Mouse (Mus musculus) liver, embryonic 12.5 days (tissue): ENCODE measurements around the gene Isoc2a. TPM values are rescaled to one million over a fixed set of nuclear protein-coding genes. Genes with fewer than 3 reads are reported as not detected.
A peak's percentile ranks its signal among the peaks of the same experiment; 100 is the strongest.

Experiments used
- ATAC-seq: fragments of 200-750 bp; cut with Nextera tagmentation; 2 replicates; pipeline ENCODE4 v1.8.0; 2017; ENCODE audit warnings: moderate number of reproducible peaks, mild to moderate bottlenecking, moderate library complexity
- H3K27ac ChIP-seq: fragments of 300-500 bp; sonication (generic); 2 replicates; pipeline ENCODE4 v1.5.1; 2016; ENCODE audit warnings: mild to moderate bottlenecking
- H3K27me3 ChIP-seq: fragments of 300-500 bp; sonication (generic); replicated peaks from 2 replicates; pipeline ENCODE4 v1.6.1; 2016; ENCODE audit warnings: mild to moderate bottlenecking, moderate library complexity
- H3K36me3 ChIP-seq: fragments of 300-500 bp; sonication (generic); 2 replicates; pipeline ENCODE4 v1.6.1; 2016; ENCODE audit warnings: mild to moderate bottlenecking, moderate library complexity
- H3K4me1 ChIP-seq: fragments of 300-500 bp; sonication (generic); 2 replicates; pipeline ENCODE4 v1.6.1; 2016
- H3K4me2 ChIP-seq: fragments of 300-500 bp; sonication (generic); 2 replicates; pipeline ENCODE4 v1.6.1; 2016; ENCODE audit warnings: mild to moderate bottlenecking, moderate library complexity
- H3K4me3 ChIP-seq: fragments of 300-500 bp; sonication (generic); 2 replicates; pipeline ENCODE4 v1.5.1; 2016; ENCODE audit warnings: mild to moderate bottlenecking, moderate library complexity
- H3K9ac ChIP-seq: fragments of 300-500 bp; sonication (generic); 2 replicates; pipeline ENCODE4 v1.6.1; 2016; ENCODE audit warnings: mild to moderate bottlenecking, moderate library complexity
- H3K9me3 ChIP-seq: fragments of 300-500 bp; sonication (generic); replicated peaks from 2 replicates; pipeline ENCODE4 v1.6.1; 2016; ENCODE audit warnings: mild to moderate bottlenecking, moderate library complexity
- WGBS: fragments of 180-500 bp; shearing (Covaris S2); methylation state at CpG from one replicate; pipeline ENCODE4 v1.1.7; 2016; ENCODE audit not compliant: insufficient replicate concordance; 5-methylcytosine and 5-hydroxymethylcytosine counted together
- polyA plus RNA-seq: library from polyadenylated mRNA; unstranded; fragments of >200 nt; fragmentation: Nextera tagmentation; extraction: Ambion mirVana; gene quantifications from 2 replicates; pipeline ENCODE4 v1.2.1, GENCODE M21; 2016

The Isoc2a gene
- polyA plus RNA-seq, 1 experiment from 2014 or later = 0.95 TPM

- Histone ChIP-seq H3K4me2 (peak overlapping the region; percentile 76), H3K4me3 (peak overlapping the region; percentile 53), H3K27ac (peak overlapping the region; percentile 87), H3K4me1 (peaks cover 22% of the 10 kb centered on the region), H3K9me3 (0 out of 2 replicates have a peak, but pooled peaks cover 5% of the 10 kb centered on the region), H3K36me3 (0 out of 2 replicates have a peak, but pooled peaks cover 2% of the 10 kb centered on the region), H3K27me3 (peaks cover 6% of the 10 kb centered on the region; the same call in 1 of the 2 replicates), H3K9ac (peak overlapping the region; percentile 67)
- peak; percentile 54; the same call in 1 of the 2 replicates for ATAC-seq
- WGBS = 23% methylated on average over 11 of the region's 11 CpGs
These were observed 23.5 kb downstream of the Isoc2a start for GRCm38 (mm10) chr7:4900523-4900851.

GRCm38 (mm10) chr7:4901171-4901570 lies 24.2 kb downstream of the Isoc2a start:
- peak overlapping the region; percentile 67; the same call in 1 of the 2 replicates for H3K9ac ChIP-seq
- peak; percentile 3; the same call in 1 of the 2 replicates for ATAC-seq
- peaks cover 10% of the 10 kb centered on the region; the same call in 1 of the 2 replicates for H3K27me3 ChIP-seq
- 0 out of 2 replicates have a peak, but pooled peaks cover under 1% of the 10 kb centered on the region for H3K36me3 ChIP-seq
- H3K27ac ChIP-seq = peak overlapping the region; percentile 87
- 50% methylated on average over 8 of the region's 8 CpGs for WGBS
- H3K9me3 ChIP-seq = 0 out of 2 replicates have a peak, but pooled peaks cover 5% of the 10 kb centered on the region
- H3K4me3 ChIP-seq = peak overlapping the region; percentile 53
- H3K4me1 ChIP-seq = peaks cover 22% of the 10 kb centered on the region
- peak overlapping the region; percentile 76 for H3K4me2 ChIP-seq

- H3K36me3 ChIP-seq = no peaks in the 10 kb centered on the region
- H3K4me2 ChIP-seq = no peak overlapping the region
- H3K27ac ChIP-seq = no peak overlapping the region
- H3K9ac ChIP-seq = no peak overlapping the region
- 72% methylated on average over 9 of the region's 9 CpGs for WGBS
- H3K4me1 ChIP-seq = peaks cover 22% of the 10 kb centered on the region
- 0 out of 2 replicates have a peak, but pooled peaks cover 5% of the 10 kb centered on the region for H3K9me3 ChIP-seq
- H3K4me3 ChIP-seq = no peak overlapping the region
- peaks cover 16% of the 10 kb centered on the region; the same call in 1 of the 2 replicates for H3K27me3 ChIP-seq
- no peak for ATAC-seq
These were observed 25.5 kb downstream of the Isoc2a start for GRCm38 (mm10) chr7:4902404-4902803.

- Histone ChIP-seq H3K4me3 (no peak within 1 kb of the TSS), H3K36me3 (no peaks in the 10 kb centered on the region)
- WGBS = 64% methylated on average over 10 of the region's 10 CpGs
These were observed 29.6 kb downstream of the Isoc2a start, which contains the start of gene Gm36210 for GRCm38 (mm10) chr7:4906466-4906950. Gene Gm36210, minus strand, starts transcription at chr7:4906516.

GRCm38 (mm10) chr7:4911561-4911960 lies 34.6 kb downstream of the Isoc2a start:
- WGBS = 31% methylated on average over 9 of the region's 9 CpGs
- Histone ChIP-seq H3K36me3 (no peaks in the 10 kb centered on the region), H3K27me3 (peaks cover 13% of the 10 kb centered on the region; the same call in 1 of the 2 replicates), H3K4me1 (peaks cover 16% of the 10 kb centered on the region), H3K9me3 (no peaks in the 10 kb centered on the region), H3K9ac (no peak overlapping the region), H3K27ac (no peak overlapping the region), H3K4me2 (no peak overlapping the region), H3K4me3 (no peak overlapping the region)
- ATAC-seq = no peak

More at GRCm38 (mm10) chr7:4906466-4906950, 29.6 kb downstream of the Isoc2a start, which contains the start of gene Gm36210:
- H3K9ac ChIP-seq = no peak within 1 kb of the TSS
- no peak within 1 kb of the TSS for H3K4me2 ChIP-seq
- no peak within 1 kb of the TSS for H3K27ac ChIP-seq
- no peaks in the 10 kb centered on the region for H3K4me1 ChIP-seq
- no peak for ATAC-seq
- H3K9me3 ChIP-seq = no peaks in the 10 kb centered on the region
- H3K27me3 ChIP-seq = peaks cover 17% of the 10 kb centered on the region; the same call in 1 of the 2 replicates

- Histone ChIP-seq H3K4me1 (peaks cover 23% of the 10 kb centered on the region), H3K4me3 (no peak overlapping the region), H3K9me3 (no peaks in the 10 kb centered on the region), H3K27ac (no peak overlapping the region), H3K4me2 (no peak overlapping the region), H3K27me3 (peaks cover 9% of the 10 kb centered on the region; the same call in 1 of the 2 replicates), H3K36me3 (peaks cover 1% of the 10 kb centered on the region), H3K9ac (no peak overlapping the region)
- WGBS = 49% methylated on average over 5 of the region's 5 CpGs
- no peak for ATAC-seq
These were observed 35.3 kb downstream of the Isoc2a start for GRCm38 (mm10) chr7:4912248-4912647.

GRCm38 (mm10) chr7:4915007-4915665 lies 38.2 kb downstream of the Isoc2a start, which contains the start of gene Zfp628:
Gene Zfp628, plus strand, starts transcription at chr7:4915217.
- Histone ChIP-seq H3K36me3 (peaks cover 30% of the 10 kb centered on the region), H3K9me3 (no peaks in the 10 kb centered on the region), H3K9ac (peak within 1 kb of the TSS; percentile 82), H3K4me2 (peak within 1 kb of the TSS; percentile 84), H3K4me3 (peak within 1 kb of the TSS; percentile 72), H3K4me1 (peaks cover 25% of the 10 kb centered on the region), H3K27ac (peak within 1 kb of the TSS; percentile 89), H3K27me3 (peaks cover under 1% of the 10 kb centered on the region; the same call in 1 of the 2 replicates)
- ATAC-seq = peak; percentile 87
- 2% methylated on average over 55 of the region's 56 CpGs for WGBS

- peak; percentile 67 for ATAC-seq
- Histone ChIP-seq H3K27ac (peak overlapping the region; percentile 89), H3K4me1 (peaks cover 29% of the 10 kb centered on the region)
These were observed 38.9 kb downstream of the Isoc2a start for GRCm38 (mm10) chr7:4915669-4916416.

GRCm38 (mm10) chr7:4917494-4917893 lies 40.5 kb downstream of the Isoc2a start:
- no peak overlapping the region for H3K4me2 ChIP-seq

More at GRCm38 (mm10) chr7:4915669-4916416, 38.9 kb downstream of the Isoc2a start:
- Histone ChIP-seq H3K9me3 (no peaks in the 10 kb centered on the region), H3K9ac (peak overlapping the region; percentile 82), H3K27me3 (no peaks in the 10 kb centered on the region), H3K4me2 (peak overlapping the region; percentile 84), H3K36me3 (peaks cover 37% of the 10 kb centered on the region), H3K4me3 (peak overlapping the region; percentile 72)
- 22% methylated on average over 14 of the region's 14 CpGs for WGBS

GRCm38 (mm10) chr7:4918681-4919080 lies 41.7 kb downstream of the Isoc2a start:
- H3K27ac ChIP-seq = no peak overlapping the region
- H3K27me3 ChIP-seq = peaks cover 24% of the 10 kb centered on the region
- peaks cover 39% of the 10 kb centered on the region for H3K36me3 ChIP-seq
- no peak for ATAC-seq
- no peak overlapping the region for H3K4me2 ChIP-seq
- H3K9me3 ChIP-seq = no peaks in the 10 kb centered on the region
- H3K4me1 ChIP-seq = peaks cover 54% of the 10 kb centered on the region
- H3K4me3 ChIP-seq = no peak overlapping the region
- WGBS = 90% methylated on average over 15 of the region's 15 CpGs
- no peak overlapping the region for H3K9ac ChIP-seq

More at GRCm38 (mm10) chr7:4917494-4917893, 40.5 kb downstream of the Isoc2a start:
- H3K9ac ChIP-seq = no peak overlapping the region
- H3K4me1 ChIP-seq = peaks cover 42% of the 10 kb centered on the region
- no peak for ATAC-seq
- WGBS = 77% methylated on average over 2 of the region's 2 CpGs
- no peak overlapping the region for H3K4me3 ChIP-seq
- peaks cover 39% of the 10 kb centered on the region for H3K36me3 ChIP-seq
- no peaks in the 10 kb centered on the region for H3K9me3 ChIP-seq
- no peak overlapping the region for H3K27ac ChIP-seq
- peaks cover 12% of the 10 kb centered on the region for H3K27me3 ChIP-seq

GRCm38 (mm10) chr7:4919096-4919495 lies 42.1 kb downstream of the Isoc2a start:
- peaks cover 28% of the 10 kb centered on the region for H3K27me3 ChIP-seq
- peaks cover 39% of the 10 kb centered on the region for H3K36me3 ChIP-seq
- no peak overlapping the region for H3K4me3 ChIP-seq
- ATAC-seq = no peak
- 85% methylated on average over 21 of the region's 21 CpGs for WGBS
- H3K9ac ChIP-seq = no peak overlapping the region
- H3K9me3 ChIP-seq = no peaks in the 10 kb centered on the region
- no peak overlapping the region for H3K4me2 ChIP-seq
- H3K4me1 ChIP-seq = peaks cover 57% of the 10 kb centered on the region
- no peak overlapping the region for H3K27ac ChIP-seq
